Mouse (Mus musculus) olfactory bulb, adult 2 months (tissue): ENCODE measurements around the gene Psme2. TPM values are rescaled to one million over a fixed set of nuclear protein-coding genes. Genes with fewer than 3 reads are reported as not detected.

Experiments
- H3K27ac ChIP-seq: fragments of 200-500 bp; 2 replicates; pipeline ENCODE4 v1.5.1; 2012; ENCODE audit warnings: low read depth, low read length; ENCODE audit not compliant: insufficient read depth
- H3K4me1 ChIP-seq: fragments of 200-500 bp; 2 replicates; pipeline ENCODE4 v1.6.1; 2012; ENCODE audit warnings: low read length; ENCODE audit not compliant: control insufficient read depth, insufficient read depth
- H3K4me3 ChIP-seq: fragments of 200-500 bp; 2 replicates; pipeline ENCODE4 v1.5.1; 2012; ENCODE audit warnings: mild to moderate bottlenecking, low read depth, low read length, moderate library complexity; ENCODE audit not compliant: insufficient read depth
- CTCF ChIP-seq: fragments of 200-500 bp; IDR thresholded peaks from 2 replicates; pipeline ENCODE4 v1.5.1; 2012; ENCODE audit warnings: low read depth, mild to moderate bottlenecking, low read length, moderate library complexity; ENCODE audit not compliant: insufficient read depth
- POLR2A ChIP-seq: fragments of 200-500 bp; IDR thresholded peaks from 2 replicates; pipeline ENCODE4 v1.6.1; 2012; ENCODE audit warnings: mild to moderate bottlenecking, low read depth, low read length, moderate library complexity; ENCODE audit not compliant: insufficient read depth
- WGBS: fragments of 180-500 bp; shearing (Covaris S2); methylation state at CpG from one replicate; pipeline ENCODE4 v1.1.7; 2018; 5-methylcytosine and 5-hydroxymethylcytosine counted together
- polyA plus RNA-seq: library from polyadenylated mRNA; stranded (reverse); fragments of >200 nt; gene quantifications from 2 replicates; pipeline ENCODE4 v1.2.4, GENCODE M21; 2012; ENCODE audit warnings: low replicate concordance; ENCODE audit not compliant: missing spikeins, insufficient read depth, insufficient read length

Gene Psme2
- polyA plus RNA-seq, 1 experiment: not detected

DNA sequence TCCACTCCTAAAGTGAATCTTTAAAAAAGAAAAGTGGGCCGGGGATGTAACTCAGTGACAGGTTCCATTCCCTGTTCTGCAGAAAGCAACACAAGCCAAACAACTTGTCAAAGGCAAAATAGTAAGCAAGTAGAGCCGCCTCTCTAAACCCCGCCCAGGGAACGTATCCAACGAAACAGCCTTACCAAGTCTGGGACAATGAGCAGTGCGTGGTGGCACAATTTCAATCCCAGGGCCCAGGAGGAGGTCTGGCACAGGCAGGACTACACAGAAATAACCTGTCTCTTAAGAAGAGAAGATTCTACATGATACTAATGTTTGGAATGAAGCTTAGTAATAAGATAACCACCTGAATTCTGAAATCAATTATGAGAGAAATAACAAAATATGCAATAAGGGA, 40.7 kb downstream of the Psme2 start:
- TF ChIP-seq CTCF (no peak), POLR2A (no peak)
- Histone ChIP-seq H3K4me1 (no peaks in the 10 kb centered on the region), H3K4me3 (no peak overlapping the region), H3K27ac (no peak overlapping the region)
- 69% methylated on average over 6 of the region's 6 CpGs for WGBS

DNA sequence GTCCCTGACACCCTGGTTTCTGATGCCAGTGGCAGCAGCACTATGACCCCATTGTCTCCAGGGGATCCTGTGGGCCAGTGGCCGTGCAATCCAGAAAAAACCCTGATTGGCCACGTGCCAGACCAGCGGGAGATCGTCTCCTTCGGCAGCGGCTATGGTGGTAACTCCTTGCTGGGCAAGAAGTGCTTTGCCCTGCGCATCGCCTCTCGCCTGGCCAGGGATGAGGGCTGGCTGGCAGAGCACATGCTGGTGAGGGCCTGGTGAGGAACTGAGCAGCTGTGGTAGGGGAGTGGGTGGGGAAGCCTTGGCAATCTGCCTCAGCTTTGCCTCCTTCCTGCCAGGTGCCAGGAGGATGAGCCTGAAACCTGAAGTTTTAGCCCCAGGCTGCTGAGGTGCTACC, 46.6 kb downstream of the Psme2 start:
- H3K4me1 ChIP-seq: peaks cover 18% of the 10 kb centered on the region
- no peak overlapping the region for H3K4me3 ChIP-seq
- WGBS: 39% methylated on average over 9 of the region's 9 CpGs
- no peak for TF ChIP-seq CTCF
- no peak for TF ChIP-seq POLR2A
- H3K27ac ChIP-seq: no peak overlapping the region

GRCm38 (mm10) chr14:55542268-55542667, 48.6 kb downstream of the Psme2 start:
- 87% methylated on average over 12 of the region's 12 CpGs for WGBS
- H3K27ac ChIP-seq: no peak overlapping the region
- TF ChIP-seq POLR2A (no peak), CTCF (no peak)
- peaks cover 18% of the 10 kb centered on the region for H3K4me1 ChIP-seq
- no peak overlapping the region for H3K4me3 ChIP-seq

DNA sequence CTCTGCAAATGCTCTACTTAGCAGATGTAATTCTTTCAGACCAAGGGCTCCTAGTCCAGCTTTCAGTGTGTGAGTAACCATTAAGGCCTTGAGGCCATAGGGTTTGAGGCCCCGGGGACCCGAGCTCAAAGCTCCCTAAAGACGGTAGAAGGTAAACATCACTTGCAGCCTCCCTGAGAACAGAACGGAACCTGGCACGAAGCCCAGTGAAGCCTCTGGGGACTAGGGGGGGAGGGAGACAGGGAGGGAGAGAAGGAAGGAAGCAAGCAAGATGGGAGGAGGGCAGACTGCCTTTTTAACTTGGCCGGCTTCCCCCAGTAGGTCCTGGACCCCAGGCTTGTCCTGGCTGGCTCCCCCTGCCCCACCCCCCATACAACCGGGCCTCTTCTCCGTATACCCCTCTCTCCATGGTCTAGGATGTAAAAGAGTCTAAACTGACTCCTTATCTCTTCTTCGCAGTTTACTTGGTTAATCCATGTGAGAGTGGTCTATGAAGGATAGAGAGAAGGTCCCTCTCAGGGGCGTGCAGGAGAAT, 50.1 kb downstream of the Psme2 start:
- TF ChIP-seq CTCF: no peak
- no peak for TF ChIP-seq POLR2A
- Histone ChIP-seq H3K4me3 (peak overlapping the region; percentile 68), H3K27ac (peak overlapping the region; percentile 86), H3K4me1 (peaks cover 18% of the 10 kb centered on the region)
- WGBS: 6% methylated on average over 10 of the region's 10 CpGs

- TF ChIP-seq CTCF (no peak), POLR2A (peak; percentile 52)
- H3K27ac ChIP-seq: peak within 1 kb of the TSS; percentile 86
- H3K4me1 ChIP-seq: peaks cover 18% of the 10 kb centered on the region
- H3K4me3 ChIP-seq: peak within 1 kb of the TSS; percentile 68
- WGBS: 0% methylated on average over 29 of the region's 32 CpGs
Observed at GRCm38 (mm10) chr14:55540067-55540786, 50.7 kb downstream of the Psme2 start, which contains the start of gene Pck2. Pck2 (plus strand) TSS chr14:55540266.

Other genes starting within 250 kb of the Psme2 start
- not detected in 2 replicates for gene Dhrs4, start 112.4 kb downstream of the Psme2 start, polyA plus RNA-seq
- not detected in 2 replicates for gene Carmil3, start 100.5 kb downstream of the Psme2 start, polyA plus RNA-seq
- gene Cpne6, start 80.7 kb downstream of the Psme2 start, polyA plus RNA-seq: 357 TPM in 1 of 2 replicates, not detected in the other
- not detected in 2 replicates for gene Nrl, start 66.1 kb downstream of the Psme2 start, polyA plus RNA-seq
- not detected in 2 replicates for gene Pck2, start 50.8 kb downstream of the Psme2 start, polyA plus RNA-seq
- gene Dcaf11, start 31.1 kb downstream of the Psme2 start, polyA plus RNA-seq: not detected in 2 replicates
- not detected in 2 replicates for gene A730061H03Rik, start 30.7 kb downstream of the Psme2 start, polyA plus RNA-seq
- gene Fitm1, start 15.5 kb downstream of the Psme2 start, polyA plus RNA-seq: not detected in 2 replicates
- gene Psme1, start 13.0 kb downstream of the Psme2 start, polyA plus RNA-seq: not detected in 2 replicates
- gene Emc9, start 5.8 kb downstream of the Psme2 start, polyA plus RNA-seq: not detected in 2 replicates
- not detected in 2 replicates for gene Rnf31, start 595 bp upstream of the Psme2 start, polyA plus RNA-seq
- gene Irf9, start 12.5 kb upstream of the Psme2 start, polyA plus RNA-seq: not detected in 2 replicates
- gene Rec8, start 26.9 kb upstream of the Psme2 start, polyA plus RNA-seq: not detected in 2 replicates
- gene Ipo4, start 44.8 kb upstream of the Psme2 start, polyA plus RNA-seq: not detected in 2 replicates
- gene Gm49378, start 46.8 kb upstream of the Psme2 start, polyA plus RNA-seq: not detected in 2 replicates
- not detected in 2 replicates for gene Tm9sf1, start 52.7 kb upstream of the Psme2 start, polyA plus RNA-seq
- not detected in 2 replicates for gene Tssk4, start 59.1 kb upstream of the Psme2 start, polyA plus RNA-seq
- gene Mdp1, start 69.4 kb upstream of the Psme2 start, polyA plus RNA-seq: not detected in 2 replicates
- not detected in 2 replicates for gene Gmpr2, start 80.8 kb upstream of the Psme2 start, polyA plus RNA-seq
- gene Nedd8, start 81.0 kb upstream of the Psme2 start, polyA plus RNA-seq: not detected in 2 replicates
- gene Tinf2, start 90.7 kb upstream of the Psme2 start, polyA plus RNA-seq: not detected in 2 replicates
- gene Tgm1, start 122.8 kb upstream of the Psme2 start, polyA plus RNA-seq: not detected in 2 replicates
- not detected in 2 replicates for gene Rabggta, start 131.2 kb upstream of the Psme2 start, polyA plus RNA-seq
- gene Dhrs1, start 154.6 kb upstream of the Psme2 start, polyA plus RNA-seq: not detected in 2 replicates
- not detected in 2 replicates for gene Nop9, start 154.6 kb upstream of the Psme2 start, polyA plus RNA-seq
- gene Cideb, start 167.3 kb upstream of the Psme2 start, polyA plus RNA-seq: not detected in 2 replicates
- not detected in 2 replicates for gene Ltb4r2, start 170.3 kb upstream of the Psme2 start, polyA plus RNA-seq
- gene Ltb4r1, start 174.8 kb upstream of the Psme2 start, polyA plus RNA-seq: not detected in 2 replicates
- gene Adcy4, start 193.0 kb upstream of the Psme2 start, polyA plus RNA-seq: not detected in 2 replicates
- gene Ripk3, start 197.8 kb upstream of the Psme2 start, polyA plus RNA-seq: not detected in 2 replicates
- not detected in 2 replicates for gene Nfatc4, start 232.0 kb upstream of the Psme2 start, polyA plus RNA-seq